Mouse (Mus musculus) kidney, postnatal 0 days (tissue): Measurements from ENCODE around the gene Atp8b4. TPM values are rescaled to one million over a fixed set of nuclear protein-coding genes. Genes with fewer than 3 reads are reported as not detected.

Experiments used
- ATAC-seq: fragments of 200-750 bp; cut with Nextera tagmentation; replicated peaks from 2 replicates; pipeline ENCODE4 v1.8.0; 2017; ENCODE audit warnings: low read depth, moderate number of reproducible peaks, moderate TSS enrichment, moderate library complexity; ENCODE audit not compliant: low FRiP score
- DNase-seq: peaks from one replicate; pipeline ENCODE4 v3.0.0-alpha.2; 2016; ENCODE audit warnings: low spot score
- H3K27ac ChIP-seq: fragments of 300-500 bp; sonication (generic); 2 replicates; pipeline ENCODE4 v1.5.1; 2014; ENCODE audit warnings: mild to moderate bottlenecking
- H3K27me3 ChIP-seq: fragments of 300-500 bp; sonication (generic); 2 replicates; pipeline ENCODE4 v1.6.1; 2014; ENCODE audit warnings: low read length, mixed read lengths; ENCODE audit not compliant: insufficient read depth
- H3K36me3 ChIP-seq: fragments of 300-500 bp; sonication (generic); 2 replicates; pipeline ENCODE4 v1.6.1; 2014; ENCODE audit warnings: low read length, mixed read lengths; ENCODE audit not compliant: insufficient read depth
- H3K4me1 ChIP-seq: fragments of 300-500 bp; sonication (generic); replicated peaks from 2 replicates; pipeline ENCODE4 v1.6.1; 2014; ENCODE audit warnings: antibody characterized with exemption, low read length, mixed read lengths; ENCODE audit not compliant: insufficient read depth
- H3K4me2 ChIP-seq: fragments of 300-500 bp; sonication (generic); 2 replicates; pipeline ENCODE4 v1.6.1; 2014; ENCODE audit warnings: mild to moderate bottlenecking, low read length, moderate library complexity, mixed read lengths
- H3K4me3 ChIP-seq: fragments of 300-500 bp; sonication (generic); replicated peaks from 2 replicates; pipeline ENCODE4 v1.5.1; 2014; ENCODE audit warnings: low read depth, low read length
- H3K9ac ChIP-seq: fragments of 300-500 bp; sonication (generic); 2 replicates; pipeline ENCODE4 v1.6.1; 2014; ENCODE audit warnings: low read depth, low read length
- H3K9me3 ChIP-seq: fragments of 300-500 bp; sonication (generic); replicated peaks from 2 replicates; pipeline ENCODE4 v1.6.1; 2016; ENCODE audit warnings: low read length, inconsistent platforms, mixed read lengths
- CTCF ChIP-seq: IDR thresholded peaks from 2 replicates; pipeline ENCODE4 v1.5.1; 2016; ENCODE audit warnings: antibody characterized with exemption, low read depth, mild to moderate bottlenecking, moderate library complexity
- whole genome bisulfite sequencing: fragments of 180-500 bp; shearing (Covaris S2); extraction: QIAGEN DNeasy Blood & Tissue Kit; methylation state at CpG from one replicate; pipeline ENCODE4 v1.1.7; 2014; 5-methylcytosine and 5-hydroxymethylcytosine counted together
- polyA plus RNA-seq: library from polyadenylated mRNA; unstranded; fragments of >200 nt; fragmentation: Nextera tagmentation; extraction: Ambion mirVana; gene quantifications from 2 replicates; pipeline ENCODE4 v1.2.1, GENCODE M21; 2015

Gene Atp8b4
- polyA plus RNA-seq, 1 experiment from 2014 or later: 0.12 TPM

DNA sequence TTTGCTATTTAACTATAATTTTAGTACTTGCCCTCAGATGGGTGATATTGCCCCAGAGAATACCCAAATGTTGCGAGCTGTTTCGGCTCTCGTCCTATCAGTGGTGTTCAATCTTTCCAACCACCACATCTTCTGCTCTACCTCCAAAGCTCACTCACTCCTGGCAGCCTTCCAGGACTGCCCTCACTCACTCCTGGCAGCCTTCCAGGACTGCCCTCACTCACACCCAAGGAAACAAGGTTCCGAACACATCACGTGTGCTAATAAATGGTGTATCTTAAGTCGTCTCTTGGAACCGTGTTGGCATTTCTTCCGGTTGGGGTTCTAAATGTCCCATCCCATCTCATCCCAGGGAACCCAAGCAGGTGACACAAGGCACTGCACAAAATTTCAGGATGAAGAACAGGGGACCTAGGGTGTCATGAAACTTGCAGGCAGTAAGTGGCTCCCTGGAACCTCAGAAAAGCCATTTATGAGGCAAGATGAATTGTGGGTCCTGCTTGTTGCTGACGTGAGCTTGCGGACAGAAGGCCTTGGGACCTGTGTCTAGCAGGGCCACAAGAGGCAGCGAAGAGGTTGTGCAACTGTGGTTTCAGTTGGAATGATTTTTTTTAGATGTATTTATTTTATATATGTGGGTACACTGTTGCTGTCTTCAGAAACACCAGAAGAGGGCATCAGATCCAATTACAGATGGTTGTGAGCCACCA is 19.6 kb upstream of the Atp8b4 start:
- Histone ChIP-seq H3K27ac (no peak overlapping the region), H3K9me3 (no peaks in the 10 kb centered on the region), H3K9ac (no peak overlapping the region), H3K4me1 (no peaks in the 10 kb centered on the region), H3K27me3 (no peaks in the 10 kb centered on the region), H3K4me2 (no peak overlapping the region), H3K4me3 (no peak overlapping the region), H3K36me3 (no peaks in the 10 kb centered on the region)
- no peak for DNase-seq
- TF ChIP-seq CTCF: no peak
- 71% methylated on average over 11 of the region's 11 CpGs for WGBS
- no peak for ATAC-seq

DNA sequence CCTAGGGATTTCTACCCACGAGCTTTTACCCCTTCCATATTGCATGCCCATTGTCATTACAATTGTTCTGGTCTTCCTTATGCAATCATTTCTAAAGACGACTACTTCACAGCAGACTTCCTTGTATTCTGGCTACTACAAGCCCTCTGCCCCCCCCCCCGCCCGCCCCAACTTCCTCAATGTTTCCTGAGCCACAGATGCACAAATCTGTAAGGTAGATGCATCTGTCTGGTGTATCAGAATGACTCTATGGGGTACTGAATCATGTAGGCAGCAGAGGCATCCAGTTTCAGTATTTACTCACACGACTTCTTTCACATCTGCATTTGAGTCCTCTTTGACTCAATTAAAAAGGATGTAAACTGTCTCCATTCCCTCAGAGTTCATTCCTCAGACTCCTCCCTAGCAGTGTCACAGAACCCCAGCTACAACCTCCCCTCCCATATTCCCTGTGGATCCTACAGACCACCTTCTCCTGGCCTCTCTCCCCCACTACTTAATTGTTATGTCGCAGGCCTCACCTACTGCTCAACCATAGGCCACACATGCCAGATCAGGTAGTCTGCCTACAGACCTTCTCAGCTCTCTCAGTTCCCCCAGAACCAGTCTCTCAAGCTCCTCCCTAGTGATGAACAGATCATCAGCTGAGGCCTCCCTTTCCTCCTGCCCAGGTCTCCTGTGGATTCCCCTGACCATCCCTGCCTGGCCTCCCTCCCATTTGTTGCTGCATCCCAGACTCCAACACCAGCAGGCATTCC is 14.8 kb upstream of the Atp8b4 start:
- H3K27me3 ChIP-seq: no peaks in the 10 kb centered on the region
- no peak for TF ChIP-seq CTCF

DNA sequence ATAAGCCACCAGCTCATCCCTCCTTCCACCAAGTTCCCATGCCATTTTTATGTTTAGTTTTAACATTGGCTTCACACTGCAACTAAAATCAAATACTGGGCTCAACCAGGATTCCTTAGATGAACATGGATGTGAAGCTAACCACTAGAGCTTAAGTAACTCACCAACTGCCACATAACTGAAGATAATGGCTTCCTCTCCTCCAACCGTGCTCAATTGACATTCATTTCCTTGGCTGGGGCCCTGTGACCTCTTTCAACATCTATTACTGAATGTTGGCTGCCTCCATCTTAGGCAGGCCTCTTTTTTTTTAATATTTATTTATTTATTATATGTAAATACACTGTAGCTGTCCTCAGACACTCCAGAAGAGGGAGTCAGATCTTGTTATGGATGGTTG is 7.8 kb upstream of the Atp8b4 start:
- TF ChIP-seq CTCF: no peak
- H3K4me1 ChIP-seq: no peaks in the 10 kb centered on the region
- no peaks in the 10 kb centered on the region for H3K27me3 ChIP-seq
- no peak for ATAC-seq
- H3K36me3 ChIP-seq: no peaks in the 10 kb centered on the region
- H3K4me2 ChIP-seq: no peak overlapping the region
- 53% methylated on average over 1 of the region's 1 CpGs for WGBS
- H3K9ac ChIP-seq: no peak overlapping the region
- H3K27ac ChIP-seq: no peak overlapping the region
- H3K9me3 ChIP-seq: no peaks in the 10 kb centered on the region
- DNase-seq: no peak
- H3K4me3 ChIP-seq: no peak overlapping the region

More for the DNA sequence above, 14.8 kb upstream of the Atp8b4 start:
- WGBS: 68% methylated on average over 6 of the region's 6 CpGs
- ATAC-seq: no peak
- Histone ChIP-seq H3K9me3 (no peaks in the 10 kb centered on the region), H3K9ac (no peak overlapping the region), H3K4me2 (no peak overlapping the region), H3K36me3 (no peaks in the 10 kb centered on the region), H3K4me1 (no peaks in the 10 kb centered on the region), H3K4me3 (no peak overlapping the region), H3K27ac (no peak overlapping the region)
- no peak for DNase-seq

DNA sequence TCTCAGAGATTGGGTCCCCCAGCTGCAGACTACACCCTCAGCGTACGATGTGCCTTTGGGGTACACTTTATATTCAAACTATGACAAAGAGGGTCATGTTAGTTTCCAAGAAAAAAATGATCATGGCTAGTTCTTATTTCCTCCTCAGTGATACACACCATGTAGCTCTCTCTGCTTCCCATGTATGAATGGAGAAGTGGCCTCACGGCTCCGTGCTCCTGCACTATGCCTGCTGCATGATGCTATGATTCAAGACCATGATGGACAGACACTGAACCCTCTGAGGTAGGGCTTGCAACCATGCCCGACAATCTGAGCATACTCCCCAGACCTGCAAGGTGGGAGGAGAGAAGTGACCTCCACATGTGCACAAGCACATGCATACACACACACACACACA is 7.0 kb upstream of the Atp8b4 start:
- no peak overlapping the region for H3K27ac ChIP-seq
- H3K4me1 ChIP-seq: no peaks in the 10 kb centered on the region
- H3K27me3 ChIP-seq: no peaks in the 10 kb centered on the region
- H3K4me3 ChIP-seq: no peak overlapping the region
- H3K36me3 ChIP-seq: no peaks in the 10 kb centered on the region
- ATAC-seq (no peak), DNase-seq (no peak)
- H3K4me2 ChIP-seq: no peak overlapping the region
- WGBS: 88% methylated on average over 5 of the region's 5 CpGs
- no peak for TF ChIP-seq CTCF
- H3K9me3 ChIP-seq: no peaks in the 10 kb centered on the region
- H3K9ac ChIP-seq: no peak overlapping the region

DNA sequence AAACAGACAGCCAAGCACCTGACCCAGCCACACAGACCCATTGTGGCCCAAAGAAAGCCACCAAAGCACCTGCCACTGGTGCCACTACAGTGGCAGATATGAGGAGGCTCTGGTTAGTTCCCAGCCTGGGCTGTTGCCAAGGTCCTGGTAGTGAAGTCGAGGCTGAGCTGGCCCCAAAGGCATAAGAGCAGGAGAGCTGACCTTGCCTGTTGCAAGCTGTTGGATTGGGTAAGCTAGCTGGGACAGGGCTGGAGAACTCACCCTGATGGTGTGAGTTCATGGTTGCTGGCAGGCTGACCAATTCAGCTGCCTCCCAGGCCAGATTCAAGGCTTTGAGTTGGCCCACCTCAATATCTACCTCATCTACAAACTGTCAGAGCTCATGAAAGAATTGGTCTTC is 4.7 kb upstream of the Atp8b4 start:
- H3K9me3 ChIP-seq: no peaks in the 10 kb centered on the region
- no peaks in the 10 kb centered on the region for H3K27me3 ChIP-seq
- H3K4me1 ChIP-seq: no peaks in the 10 kb centered on the region
- DNase-seq: no peak
- no peak overlapping the region for H3K9ac ChIP-seq
- no peak overlapping the region for H3K4me2 ChIP-seq
- WGBS: 73% methylated on average over 1 of the region's 1 CpGs
- no peak overlapping the region for H3K27ac ChIP-seq
- no peak for TF ChIP-seq CTCF
- no peak overlapping the region for H3K4me3 ChIP-seq
- H3K36me3 ChIP-seq: no peaks in the 10 kb centered on the region
- ATAC-seq: no peak

DNA sequence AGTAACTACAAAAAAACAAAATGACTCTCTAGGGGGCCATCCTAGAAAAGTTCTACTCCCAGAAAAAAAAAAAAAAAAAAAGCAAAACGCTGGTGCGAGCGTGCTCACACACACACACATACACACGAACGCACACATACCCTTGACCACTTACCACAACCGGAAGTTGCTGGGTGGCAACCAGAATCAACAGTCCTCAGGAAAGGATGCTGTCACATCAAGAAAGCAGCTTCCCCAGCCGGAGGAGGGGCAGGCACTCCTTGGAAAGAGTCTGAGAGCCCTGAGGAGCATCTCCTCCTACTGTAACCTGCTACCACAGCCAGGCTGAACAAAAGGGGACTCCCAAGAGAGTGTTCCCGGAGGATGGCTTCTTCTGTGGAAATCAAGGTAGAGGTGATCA is 744 bp downstream of the Atp8b4 start:
- Histone ChIP-seq H3K4me2 (no peak overlapping the region), H3K27me3 (no peaks in the 10 kb centered on the region), H3K4me3 (no peak overlapping the region), H3K4me1 (no peaks in the 10 kb centered on the region), H3K27ac (no peak overlapping the region), H3K9ac (no peak overlapping the region), H3K36me3 (no peaks in the 10 kb centered on the region), H3K9me3 (no peaks in the 10 kb centered on the region)
- DNase-seq (peak; percentile 15), ATAC-seq (no peak)
- TF ChIP-seq CTCF: no peak
- WGBS: 47% methylated on average over 8 of the region's 8 CpGs
